Mouse (Mus musculus): ENCODE measurements around the gene Olfr1206. TPM values are rescaled to one million over a fixed set of nuclear protein-coding genes. Genes with fewer than 3 reads are reported as not detected.

Gene Olfr1206
- polyA plus RNA-seq (2017; shearing (Covaris generic)): not detected

DNA sequence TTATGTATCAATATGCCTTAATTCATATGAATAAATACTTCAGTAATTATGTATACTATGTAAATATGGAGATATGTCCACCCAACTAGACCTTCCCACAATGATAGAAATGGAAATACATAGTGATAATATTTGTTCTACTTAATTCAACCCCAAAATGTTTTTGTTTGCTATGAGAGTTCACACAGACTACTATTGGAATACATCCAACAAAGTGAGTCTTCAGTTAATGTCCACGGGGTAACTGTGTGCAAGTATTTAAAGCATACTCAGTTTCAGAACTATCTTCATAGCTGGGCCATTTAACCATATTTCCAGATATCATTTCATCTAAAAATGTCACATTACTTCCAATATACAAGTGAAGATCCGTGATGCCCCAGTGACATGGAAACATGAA is at the start of gene Olfr1206:
Gene Olfr1206 (plus strand): TSS at position 301 of the 400 bp plus-strand sequence.
- no peak for ATAC-seq

DNA sequence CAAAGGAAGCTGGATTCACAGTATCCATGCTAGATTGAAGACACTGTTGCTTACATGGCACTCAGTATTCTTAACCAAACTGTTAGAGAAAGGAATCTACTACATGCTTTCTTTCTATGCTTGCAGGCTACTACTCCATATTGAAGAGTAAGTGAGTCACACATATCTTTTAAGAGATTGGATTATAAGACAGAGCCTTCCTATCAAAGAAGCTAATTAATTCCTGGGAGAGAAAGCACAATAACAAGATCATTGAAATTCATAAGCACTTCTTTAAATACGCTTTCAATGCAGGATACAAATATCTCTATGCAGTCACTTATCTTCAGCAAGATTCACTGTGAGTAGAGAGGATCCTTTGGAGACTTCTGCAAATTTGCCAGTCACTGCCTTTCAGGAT is 48.8 kb upstream of the Olfr1206 start, which contains the start of gene Olfr1202:
Gene Olfr1202 (plus strand): TSS at position 301 of the 400 bp plus-strand sequence.
- no peak for ATAC-seq

GRCm38 (mm10) chr2:88829437-88829836 is 33.6 kb upstream of the Olfr1206 start, which contains the start of gene Olfr1205:
TSS of gene Olfr1205 (plus strand) at chr2:88829737.
- no peak for ATAC-seq

- no peak for ATAC-seq
Measured at GRCm38 (mm10) chr2:88838477-88838876, 24.6 kb upstream of the Olfr1206 start.

GRCm38 (mm10) chr2:88848992-88849391 is 14.0 kb upstream of the Olfr1206 start, which contains the start of gene Olfr1204:
TSS of gene Olfr1204 (plus strand) at chr2:88849292.
- no peak for ATAC-seq

- ATAC-seq: no peak
Measured at GRCm38 (mm10) chr2:88902211-88902610, 39.2 kb downstream of the Olfr1206 start, which contains the start of gene Olfr1208. TSS of gene Olfr1208 (minus strand) at chr2:88902311.

DNA sequence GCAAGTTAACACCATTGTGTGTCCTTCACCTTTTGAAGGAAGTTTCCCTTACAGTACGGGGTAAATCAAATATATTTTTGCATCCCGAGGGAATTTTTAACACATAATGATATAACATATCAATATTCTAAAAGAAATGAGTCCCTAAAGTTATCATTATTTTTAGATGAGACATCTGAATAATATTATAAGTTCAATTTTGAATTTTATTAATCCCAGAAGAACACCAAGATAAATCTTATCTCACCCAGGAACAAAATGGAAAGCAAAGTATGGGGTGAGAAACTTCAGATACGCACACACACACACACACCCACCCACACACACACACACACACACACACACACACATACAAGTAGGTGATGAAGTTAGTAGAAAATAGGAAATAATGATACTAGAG is 52.0 kb downstream of the Olfr1206 start, which contains the start of gene Olfr1209:
Gene Olfr1209 (minus strand): TSS at position 101 of the 400 bp plus-strand sequence.
- no peak for ATAC-seq

Other genes starting within 250 kb of the Olfr1206 start
- not detected for gene Olfr1191-ps1, start 222.7 kb upstream of the Olfr1206 start, polyA plus RNA-seq (2017; shearing (Covaris generic))
- gene Olfr1192-ps1, start 214.7 kb upstream of the Olfr1206 start, polyA plus RNA-seq (2017; shearing (Covaris generic)): under 1 TPM; 0.15 to 0.16 TPM
- gene Olfr1193, start 187.6 kb upstream of the Olfr1206 start, polyA plus RNA-seq (2017; shearing (Covaris generic)): not detected
- gene Olfr1195, start 174.0 kb upstream of the Olfr1206 start, polyA plus RNA-seq (2017; shearing (Covaris generic)): under 1 TPM in 1 of 2 experiments, not detected in 1; 0.12 TPM
- gene Olfr1196, start 158.6 kb upstream of the Olfr1206 start, polyA plus RNA-seq (2017; shearing (Covaris generic)): not detected
- gene Olfr1197, start 130.9 kb upstream of the Olfr1206 start, polyA plus RNA-seq (2017; shearing (Covaris generic)): under 1 TPM in 1 of 2 experiments, not detected in 1; 0.20 TPM
- gene Olfr1198, start 111.9 kb upstream of the Olfr1206 start, polyA plus RNA-seq (2017; shearing (Covaris generic)): under 1 TPM in 1 of 2 experiments, not detected in 1; 0.09 TPM
- not detected for gene Olfr1199, start 102.8 kb upstream of the Olfr1206 start, polyA plus RNA-seq (2017; shearing (Covaris generic))
- under 1 TPM in 1 of 2 experiments, not detected in 1; 0.11 TPM for gene Olfr1200, start 92.7 kb upstream of the Olfr1206 start, polyA plus RNA-seq (2017; shearing (Covaris generic))
- gene Olfr1201, start 70.2 kb upstream of the Olfr1206 start, polyA plus RNA-seq (2017; shearing (Covaris generic)): not detected
- gene Olfr1202, start 48.7 kb upstream of the Olfr1206 start, polyA plus RNA-seq (2017; shearing (Covaris generic)): not detected
- gene Olfr1205, start 33.5 kb upstream of the Olfr1206 start, polyA plus RNA-seq (2017; shearing (Covaris generic)): not detected
- gene Olfr1204, start 13.9 kb upstream of the Olfr1206 start, polyA plus RNA-seq (2017; shearing (Covaris generic)): not detected
- gene Olfr1208, start 39.1 kb downstream of the Olfr1206 start, polyA plus RNA-seq (2017; shearing (Covaris generic)): under 1 TPM in 1 of 2 experiments, not detected in 1; 0.11 TPM
- not detected for gene Olfr1209, start 51.9 kb downstream of the Olfr1206 start, polyA plus RNA-seq (2017; shearing (Covaris generic))
- not detected for gene Olfr1211, start 74.9 kb downstream of the Olfr1206 start, polyA plus RNA-seq (2017; shearing (Covaris generic))
- gene Olfr1212, start 90.7 kb downstream of the Olfr1206 start, polyA plus RNA-seq (2017; shearing (Covaris generic)): not detected
- not detected for gene Gm13762, start 117.0 kb downstream of the Olfr1206 start, polyA plus RNA-seq (2017; shearing (Covaris generic))
- not detected for gene Olfr1214, start 129.4 kb downstream of the Olfr1206 start, polyA plus RNA-seq (2017; shearing (Covaris generic))
- gene Olfr1215, start 143.7 kb downstream of the Olfr1206 start, polyA plus RNA-seq (2017; shearing (Covaris generic)): not detected
- not detected for gene Olfr1216, start 155.1 kb downstream of the Olfr1206 start, polyA plus RNA-seq (2017; shearing (Covaris generic))
- gene Olfr1217, start 168.8 kb downstream of the Olfr1206 start, polyA plus RNA-seq (2017; shearing (Covaris generic)): not detected
- gene Olfr1218, start 198.0 kb downstream of the Olfr1206 start, polyA plus RNA-seq (2017; shearing (Covaris generic)): not detected
- not detected for gene Olfr1219, start 220.3 kb downstream of the Olfr1206 start, polyA plus RNA-seq (2017; shearing (Covaris generic))
- gene Olfr1220, start 243.6 kb downstream of the Olfr1206 start, polyA plus RNA-seq (2017; shearing (Covaris generic)): under 1 TPM in 1 of 2 experiments, not detected in 1; 0.08 TPM

Data from CD4-positive, CD25-positive, alpha-beta regulatory T cell, adult 4 months (primary cell).